Mouse (Mus musculus): Measurements from ENCODE around the gene Rpl23a. TPM values are rescaled to one million over a fixed set of nuclear protein-coding genes. Genes with fewer than 3 reads are reported as not detected.

Rpl23a gene
- polyA plus RNA-seq, 1 experiment = 312 TPM

- H3K4me1 ChIP-seq (replicated peaks; ENCODE audit: control insufficient read depth, insufficient read depth, low read length) = peaks cover 15% of the 10 kb centered on the region
- DNase-seq = no peak
Measured at GRCm38 (mm10) chr11:78175771-78176401, 7.5 kb downstream of the Rpl23a start.

GRCm38 (mm10) chr11:78174506-78174905 lies 8.9 kb downstream of the Rpl23a start:
- no peaks in the 10 kb centered on the region; the same call in 1 of the 2 replicates for H3K36me3 ChIP-seq (ENCODE audit: control insufficient read depth, insufficient read depth, low read length)
- no peaks in the 10 kb centered on the region for H3K27me3 ChIP-seq (ENCODE audit: control insufficient read depth, insufficient read depth, low read length)
- no peak for TF ChIP-seq CTCF (IDR thresholded peaks at IDR 0.05; ENCODE audit: borderline replicate concordance, control insufficient read depth, extremely low read depth, insufficient read depth, low read length, poor library complexity)
- TF ChIP-seq POLR2A (IDR thresholded peaks at IDR 0.05; ENCODE audit: control insufficient read depth, extremely low read depth, insufficient read depth, low read length, poor library complexity) = no peak
- no peak for DNase-seq
- no peak overlapping the region for H3K27ac ChIP-seq (ENCODE audit: control insufficient read depth, insufficient read depth, low read length)
- peaks cover 15% of the 10 kb centered on the region for H3K4me1 ChIP-seq (replicated peaks; ENCODE audit: control insufficient read depth, insufficient read depth, low read length)
- WGBS = 76% methylated on average over 3 of the region's 3 CpGs
- no peak overlapping the region for H3K4me3 ChIP-seq (ENCODE audit: control insufficient read depth, insufficient read depth, low read length)

More at GRCm38 (mm10) chr11:78175771-78176401, 7.5 kb downstream of the Rpl23a start:
- peak overlapping the region; percentile 66; the same call in 1 of the 2 replicates for H3K4me3 ChIP-seq (ENCODE audit: control insufficient read depth, insufficient read depth, low read length)
- H3K27me3 ChIP-seq (ENCODE audit: control insufficient read depth, insufficient read depth, low read length) = no peaks in the 10 kb centered on the region
- no peak for TF ChIP-seq POLR2A (IDR thresholded peaks at IDR 0.05; ENCODE audit: control insufficient read depth, extremely low read depth, insufficient read depth, low read length, poor library complexity)
- TF ChIP-seq CTCF (IDR thresholded peaks at IDR 0.05; ENCODE audit: borderline replicate concordance, control insufficient read depth, extremely low read depth, insufficient read depth, low read length, poor library complexity) = no peak
- WGBS = 3% methylated on average over 10 of the region's 10 CpGs
- H3K36me3 ChIP-seq (ENCODE audit: control insufficient read depth, insufficient read depth, low read length) = peaks cover 12% of the 10 kb centered on the region
- H3K27ac ChIP-seq (ENCODE audit: control insufficient read depth, insufficient read depth, low read length) = peak overlapping the region; percentile 35; the same call in 1 of the 2 replicates

- Histone ChIP-seq H3K4me3 (ENCODE audit: control insufficient read depth, insufficient read depth, low read length) (no peak overlapping the region), H3K4me1 (replicated peaks; ENCODE audit: control insufficient read depth, insufficient read depth, low read length) (peaks cover 16% of the 10 kb centered on the region), H3K36me3 (ENCODE audit: control insufficient read depth, insufficient read depth, low read length) (no peaks in the 10 kb centered on the region), H3K27me3 (ENCODE audit: control insufficient read depth, insufficient read depth, low read length) (no peaks in the 10 kb centered on the region), H3K27ac (ENCODE audit: control insufficient read depth, insufficient read depth, low read length) (no peak overlapping the region)
- no peak for DNase-seq
- 97% methylated on average over 19 of the region's 19 CpGs for WGBS
- no peak for TF ChIP-seq CTCF (IDR thresholded peaks at IDR 0.05; ENCODE audit: borderline replicate concordance, control insufficient read depth, extremely low read depth, insufficient read depth, low read length, poor library complexity)
- TF ChIP-seq POLR2A (IDR thresholded peaks at IDR 0.05; ENCODE audit: control insufficient read depth, extremely low read depth, insufficient read depth, low read length, poor library complexity) = no peak
Measured at GRCm38 (mm10) chr11:78172748-78173383, 10.5 kb downstream of the Rpl23a start.

GRCm38 (mm10) chr11:78172034-78172747 lies 11.2 kb downstream of the Rpl23a start:
- Histone ChIP-seq H3K27ac (ENCODE audit: control insufficient read depth, insufficient read depth, low read length) (no peak overlapping the region), H3K27me3 (ENCODE audit: control insufficient read depth, insufficient read depth, low read length) (no peaks in the 10 kb centered on the region), H3K4me3 (ENCODE audit: control insufficient read depth, insufficient read depth, low read length) (no peak overlapping the region), H3K4me1 (replicated peaks; ENCODE audit: control insufficient read depth, insufficient read depth, low read length) (peaks cover 10% of the 10 kb centered on the region), H3K36me3 (ENCODE audit: control insufficient read depth, insufficient read depth, low read length) (no peaks in the 10 kb centered on the region)
- 94% methylated on average over 16 of the region's 16 CpGs for WGBS
- TF ChIP-seq POLR2A (IDR thresholded peaks at IDR 0.05; ENCODE audit: control insufficient read depth, extremely low read depth, insufficient read depth, low read length, poor library complexity) (no peak), CTCF (IDR thresholded peaks at IDR 0.05; ENCODE audit: borderline replicate concordance, control insufficient read depth, extremely low read depth, insufficient read depth, low read length, poor library complexity) (no peak)
- DNase-seq = no peak

- Histone ChIP-seq H3K36me3 (ENCODE audit: control insufficient read depth, insufficient read depth, low read length) (no peaks in the 10 kb centered on the region), H3K4me1 (replicated peaks; ENCODE audit: control insufficient read depth, insufficient read depth, low read length) (peaks cover 8% of the 10 kb centered on the region), H3K27me3 (ENCODE audit: control insufficient read depth, insufficient read depth, low read length) (no peaks in the 10 kb centered on the region), H3K27ac (ENCODE audit: control insufficient read depth, insufficient read depth, low read length) (no peak overlapping the region), H3K4me3 (ENCODE audit: control insufficient read depth, insufficient read depth, low read length) (no peak overlapping the region)
- no peak for DNase-seq
- no peak for TF ChIP-seq CTCF (IDR thresholded peaks at IDR 0.05; ENCODE audit: borderline replicate concordance, control insufficient read depth, extremely low read depth, insufficient read depth, low read length, poor library complexity)
- TF ChIP-seq POLR2A (IDR thresholded peaks at IDR 0.05; ENCODE audit: control insufficient read depth, extremely low read depth, insufficient read depth, low read length, poor library complexity) = no peak
- 58% methylated on average over 4 of the region's 4 CpGs for WGBS
Measured at GRCm38 (mm10) chr11:78171328-78171727, 12.1 kb downstream of the Rpl23a start.

GRCm38 (mm10) chr11:78170306-78170705 lies 13.1 kb downstream of the Rpl23a start:
- Histone ChIP-seq H3K36me3 (ENCODE audit: control insufficient read depth, insufficient read depth, low read length) (no peaks in the 10 kb centered on the region), H3K27me3 (ENCODE audit: control insufficient read depth, insufficient read depth, low read length) (no peaks in the 10 kb centered on the region), H3K27ac (ENCODE audit: control insufficient read depth, insufficient read depth, low read length) (no peak overlapping the region), H3K4me1 (replicated peaks; ENCODE audit: control insufficient read depth, insufficient read depth, low read length) (peaks cover 17% of the 10 kb centered on the region), H3K4me3 (ENCODE audit: control insufficient read depth, insufficient read depth, low read length) (no peak overlapping the region)
- DNase-seq = no peak
- 94% methylated on average over 15 of the region's 15 CpGs for WGBS
- no peak for TF ChIP-seq POLR2A (IDR thresholded peaks at IDR 0.05; ENCODE audit: control insufficient read depth, extremely low read depth, insufficient read depth, low read length, poor library complexity)
- TF ChIP-seq CTCF (IDR thresholded peaks at IDR 0.05; ENCODE audit: borderline replicate concordance, control insufficient read depth, extremely low read depth, insufficient read depth, low read length, poor library complexity) = no peak

Data from thymus, adult 2 months (tissue).